Mouse (Mus musculus): ENCODE measurements around the gene Mybpc3.
A peak's percentile ranks its signal among the peaks of the same experiment; 100 is the strongest.
"Not testable (repeated sequence)": the region's sequence is repeated elsewhere in the genome, so short reads cannot be mapped to it uniquely, and the experiment has no call there.

Mybpc3 gene

GRCm38 (mm10) chr2:91087453-91087852 is 30.5 kb upstream of the Mybpc3 start:
- no peak for DNase-seq (ENCODE audit: low read depth, low spot score)

GRCm38 (mm10) chr2:91088987-91089386 is 29.0 kb upstream of the Mybpc3 start:
- no peak for DNase-seq (ENCODE audit: low read depth, low spot score)

GRCm38 (mm10) chr2:91090208-91090607 is 27.7 kb upstream of the Mybpc3 start:
- DNase-seq (ENCODE audit: low read depth, low spot score) = no peak

GRCm38 (mm10) chr2:91090827-91091226 is 27.1 kb upstream of the Mybpc3 start:
- DNase-seq (ENCODE audit: low read depth, low spot score) = no peak

- no peak for DNase-seq (ENCODE audit: low read depth, low spot score)
These were observed 21.4 kb upstream of the Mybpc3 start for GRCm38 (mm10) chr2:91096524-91096923.

GRCm38 (mm10) chr2:91097015-91097414 is 20.9 kb upstream of the Mybpc3 start:
- no peak for DNase-seq (ENCODE audit: low read depth, low spot score)

- DNase-seq (ENCODE audit: low read depth, low spot score) = no peak
These were observed 19.8 kb upstream of the Mybpc3 start for GRCm38 (mm10) chr2:91098156-91098555.

GRCm38 (mm10) chr2:91101124-91101740 is 16.7 kb upstream of the Mybpc3 start:
- DNase-seq (ENCODE audit: low read depth, low spot score) = peak; percentile 91

- DNase-seq (ENCODE audit: low read depth, low spot score) = no peak
These were observed 9.8 kb upstream of the Mybpc3 start for GRCm38 (mm10) chr2:91108156-91108555.

GRCm38 (mm10) chr2:91109241-91109640 is 8.7 kb upstream of the Mybpc3 start:
- DNase-seq (ENCODE audit: low read depth, low spot score) = no peak

GRCm38 (mm10) chr2:91109807-91110385 is 8.0 kb upstream of the Mybpc3 start:
- DNase-seq (ENCODE audit: low read depth, low spot score) = no peak

- DNase-seq (ENCODE audit: low read depth, low spot score) = peak; percentile 87
These were observed 7.5 kb upstream of the Mybpc3 start for GRCm38 (mm10) chr2:91110429-91110828.

GRCm38 (mm10) chr2:91111832-91112231 is 6.1 kb upstream of the Mybpc3 start:
- DNase-seq (ENCODE audit: low read depth, low spot score) = not testable (repeated sequence)

- peak; percentile 97 for DNase-seq (ENCODE audit: low read depth, low spot score)
These were observed 5.5 kb upstream of the Mybpc3 start for GRCm38 (mm10) chr2:91112491-91112890.

GRCm38 (mm10) chr2:91113334-91113733 is 4.6 kb upstream of the Mybpc3 start:
- no peak for DNase-seq (ENCODE audit: low read depth, low spot score)

- no peak for DNase-seq (ENCODE audit: low read depth, low spot score)
These were observed 4.1 kb upstream of the Mybpc3 start for GRCm38 (mm10) chr2:91113852-91114251.

GRCm38 (mm10) chr2:91114781-91115577 is 3.0 kb upstream of the Mybpc3 start:
- peak; percentile 96 for DNase-seq (ENCODE audit: low read depth, low spot score)

- no peak for DNase-seq (ENCODE audit: low read depth, low spot score)
These were observed 2.4 kb upstream of the Mybpc3 start for GRCm38 (mm10) chr2:91115578-91115970.

- DNase-seq (ENCODE audit: low read depth, low spot score) = no peak
These were observed 1.1 kb upstream of the Mybpc3 start for GRCm38 (mm10) chr2:91116842-91117241.

- DNase-seq (ENCODE audit: low read depth, low spot score) = no peak
These were observed 703 bp downstream of the Mybpc3 start for GRCm38 (mm10) chr2:91118647-91119046.

GRCm38 (mm10) chr2:91119061-91119460 is 1.1 kb downstream of the Mybpc3 start:
- DNase-seq (ENCODE audit: low read depth, low spot score) = no peak

- no peak for DNase-seq (ENCODE audit: low read depth, low spot score)
These were observed 1.6 kb downstream of the Mybpc3 start for GRCm38 (mm10) chr2:91119551-91119950.

GRCm38 (mm10) chr2:91120261-91120671 is 2.3 kb downstream of the Mybpc3 start:
- no peak for DNase-seq (ENCODE audit: low read depth, low spot score)

All from ZHBTc4 (cell line).